Mouse (Mus musculus) CH12.LX (cell line): ENCODE data around the gene Rpl5. TPM values are rescaled to one million over a fixed set of nuclear protein-coding genes. Genes with fewer than 3 reads are reported as not detected.

ENCODE experiments used
- DNase-seq: peaks from one replicate; pipeline ENCODE4 v3.0.0-alpha.2; 2013; ENCODE audit errors: extremely low read depth
- H3K27ac ChIP-seq: 2 replicates; pipeline ENCODE4 v1.5.1; 2012; ENCODE audit warnings: low read depth, mild to moderate bottlenecking, control low read depth, moderate library complexity; ENCODE audit not compliant: insufficient read depth
- H3K27me3 ChIP-seq: replicated peaks from 2 replicates; pipeline ENCODE3; 2012; ENCODE audit warnings: inconsistent platforms
- H3K36me3 ChIP-seq, 2 experiments: replicated peaks in 1 of 2; 2 replicates each; pipeline versions ENCODE3 to v1.6.1; 2012; ENCODE audit warnings: inconsistent platforms in 1 of 2, low read length in 1 of 2, mild to moderate bottlenecking in 1 of 2, mixed read lengths in 1 of 2, moderate library complexity in 1 of 2; ENCODE audit not compliant: control insufficient read depth in 1 of 2, insufficient read depth in 1 of 2
- H3K4me1 ChIP-seq, 2 experiments: 2 replicates each; pipeline ENCODE4 v1.6.1; 2012; ENCODE audit warnings: inconsistent platforms in 1 of 2, moderate library complexity in 1 of 2; ENCODE audit not compliant: insufficient read depth in 2 of 2, control insufficient read depth in 1 of 2
- H3K4me2 ChIP-seq: 2 replicates; pipeline ENCODE4 v1.6.1; 2012; ENCODE audit warnings: low read depth, mild to moderate bottlenecking, control low read depth; ENCODE audit not compliant: poor library complexity, insufficient read depth, severe bottlenecking
- H3K4me3 ChIP-seq, 3 experiments: fragments of 150-350 bp in 1 of 3; sonication (generic) in 1 of 3; replicated peaks in 1 of 3; 2 replicates each; pipeline versions ENCODE3 to v1.5.1; 2011 to 2012; ENCODE audit warnings: low read depth in 2 of 3, low read length in 2 of 3, mild to moderate bottlenecking in 2 of 3, moderate library complexity in 2 of 3, control low read depth in 1 of 3, improper control_type of control experiment in 1 of 3, inconsistent platforms in 1 of 3, mixed read lengths in 1 of 3; ENCODE audit not compliant: poor library complexity in 1 of 3
- H3K79me2 ChIP-seq: replicated peaks from 2 replicates; pipeline ENCODE4 v1.6.1; 2012; ENCODE audit warnings: mild to moderate bottlenecking, moderate library complexity; ENCODE audit not compliant: control insufficient read depth, poor library complexity, insufficient read depth, severe bottlenecking; ENCODE audit errors: extremely low read depth
- H3K9ac ChIP-seq: 2 replicates; pipeline ENCODE4 v1.6.1; 2012; ENCODE audit warnings: low read depth, mild to moderate bottlenecking, control low read depth, moderate library complexity; ENCODE audit not compliant: insufficient read depth
- H3K9me3 ChIP-seq: replicated peaks from 2 replicates; pipeline ENCODE3; 2012; ENCODE audit warnings: low read length, inconsistent platforms, mixed read lengths
- CHD2 ChIP-seq: IDR thresholded peaks from 2 replicates; pipeline ENCODE4 v1.6.1; 2011; ENCODE audit warnings: low read length, improper control_type of control experiment
- E2F4 ChIP-seq: IDR thresholded peaks from 2 replicates; pipeline ENCODE4 v1.6.1; 2011; ENCODE audit warnings: low read depth, low read length, improper control_type of control experiment; ENCODE audit not compliant: insufficient replicate concordance
- HCFC1 ChIP-seq: IDR thresholded peaks from 2 replicates; pipeline ENCODE4 v1.6.1; 2012; ENCODE audit warnings: low read depth, mild to moderate bottlenecking, inconsistent platforms, low read length, improper control_type of control experiment
- JUN ChIP-seq: IDR thresholded peaks from 2 replicates; pipeline ENCODE4 v1.6.1; 2011; ENCODE audit warnings: low read depth, mild to moderate bottlenecking, low read length, improper control_type of control experiment, moderate library complexity; ENCODE audit not compliant: insufficient read depth
- KAT2A ChIP-seq: IDR thresholded peaks from 2 replicates; pipeline ENCODE4 v1.6.1; 2012; ENCODE audit warnings: low read length, improper control_type of control experiment, inconsistent platforms; ENCODE audit not compliant: insufficient replicate concordance
- MAFK ChIP-seq: IDR thresholded peaks from 2 replicates; pipeline ENCODE4 v1.6.1; 2011; ENCODE audit warnings: low read length, improper control_type of control experiment; ENCODE audit not compliant: insufficient replicate concordance
- MEF2A ChIP-seq: IDR thresholded peaks from 2 replicates; pipeline ENCODE4 v1.6.1; 2014; ENCODE audit warnings: low read depth, mild to moderate bottlenecking, inconsistent platforms, low read length, improper control_type of control experiment, borderline replicate concordance
- MXI1 ChIP-seq: IDR thresholded peaks from 2 replicates; pipeline ENCODE4 v1.6.1; 2011; ENCODE audit warnings: mild to moderate bottlenecking, low read depth, low read length, improper control_type of control experiment
- MYC ChIP-seq: IDR thresholded peaks from 2 replicates; pipeline ENCODE4 v1.6.1; 2011; ENCODE audit warnings: low read depth, mild to moderate bottlenecking, improper control_type of control experiment, low read length
- PAX5 ChIP-seq: IDR thresholded peaks from 2 replicates; pipeline ENCODE4 v1.6.1; 2012; ENCODE audit warnings: low read length, inconsistent platforms, mixed read lengths
- POLR2A ChIP-seq: IDR thresholded peaks from 2 replicates; pipeline ENCODE4 v1.6.1; 2011; ENCODE audit warnings: low read depth, mild to moderate bottlenecking, improper control_type of control experiment, low read length
- POLR2AphosphoS2 ChIP-seq: IDR thresholded peaks from 2 replicates; pipeline ENCODE4 v1.6.1; 2011; ENCODE audit warnings: low read depth, low read length, improper control_type of control experiment
- SIN3A ChIP-seq: IDR thresholded peaks from 2 replicates; pipeline ENCODE4 v1.6.1; 2012; ENCODE audit warnings: low read length, improper control_type of control experiment, inconsistent platforms
- SMC3 ChIP-seq: IDR thresholded peaks from 2 replicates; pipeline ENCODE4 v1.6.1; 2011; ENCODE audit warnings: low read depth, low read length, improper control_type of control experiment
- USF1 ChIP-seq: IDR thresholded peaks from 2 replicates; pipeline ENCODE4 v1.6.1; 2014; ENCODE audit warnings: low read depth, mild to moderate bottlenecking, inconsistent platforms, low read length, improper control_type of control experiment
- USF2 ChIP-seq: conservative IDR thresholded peaks from 2 replicates; pipeline ENCODE4 v1.6.1; 2011; ENCODE audit warnings: low read depth, low read length, improper control_type of control experiment
- ZC3H11A ChIP-seq: IDR thresholded peaks from 2 replicates; pipeline ENCODE4 v1.6.1; 2012; ENCODE audit warnings: low read depth, mild to moderate bottlenecking, inconsistent platforms, low read length, improper control_type of control experiment
- ZNF384 ChIP-seq: IDR thresholded peaks from 2 replicates; pipeline ENCODE4 v1.6.1; 2012; ENCODE audit warnings: low read depth, low read length, improper control_type of control experiment, inconsistent platforms
- dilution Hi-C: fragments of 300-500 bp; cut with MboI; formaldehyde crosslinking; loops from 2 replicates; pipeline ENCODE4 v1.14.3; 2020; ENCODE audit warnings: low sequenced_read_pairs; ENCODE audit not compliant: extremely low pct_unique_long_range_greater_than_20kb, extremely low pct_ligation_motif_present
- in situ Hi-C: fragments of 300-500 bp; cut with MboI; formaldehyde crosslinking; loops from 3 replicates; pipeline ENCODE4 v1.14.3; 2019; ENCODE audit warnings: low sequenced_read_pairs, low pct_ligation_motif_present, low pct_unique_long_range_greater_than_20kb, mixed read lengths
- polyA plus RNA-seq: library from polyadenylated mRNA; unstranded; fragments of >175 nt; gene quantifications from 2 replicates; pipeline ENCODE4 v1.2.1, GENCODE M21; 2012; ENCODE audit warnings: low read depth; ENCODE audit not compliant: insufficient read length
- total RNA-seq, 2 experiments: library from RNA; depleted of rRNA; stranded (reverse); fragments of 300-350 nt in 1 of 2; fragments of >200 nt in 1 of 2; gene quantifications; 2 replicates each; pipeline ENCODE4 v1.2.3; 2012 to 2014

Rpl5 gene
- total and polyA plus RNA-seq, 3 experiments: 116 to 728 (median 368) TPM

GRCm38 (mm10) chr5:107924564-107924963 lies 24.3 kb downstream of the Rpl5 start:
- Histone ChIP-seq H3K4me1 (no peaks in the 10 kb centered on the region), H3K27me3 (no peaks in the 10 kb centered on the region), H3K4me3 (no peak overlapping the region), H3K27ac (no peak overlapping the region), H3K9me3 (no peaks in the 10 kb centered on the region), H3K4me2 (no peak overlapping the region), H3K9ac (no peak overlapping the region), H3K36me3 (peaks cover 0 to 7% of the 10 kb centered on the region in 2 experiments), H3K79me2 (no peaks in the 10 kb centered on the region)
- dilution Hi-C loops (no loop called here), in situ Hi-C loops (loop anchor here (5.0 to 10.0 kb wide), 2 partner anchors 63 to 240 kb away; partner anchors contain the start of gene Fam69a)
- TF ChIP-seq SMC3 (no peak), CHD2 (no peak), MEF2A (no peak), HCFC1 (no peak), E2F4 (no peak), ZC3H11A (no peak), POLR2AphosphoS2 (no peak), USF1 (no peak), MAFK (no peak), PAX5 (no peak), USF2 (no peak), POLR2A (no peak), MXI1 (no peak), KAT2A (no peak)
- DNase-seq: no peak

GRCm38 (mm10) chr5:107926550-107927249 lies 26.4 kb downstream of the Rpl5 start:
- Histone ChIP-seq H3K4me1 (no peaks in the 10 kb centered on the region), H3K4me2 (no peak overlapping the region), H3K36me3 (peaks cover 0 to 7% of the 10 kb centered on the region in 2 experiments), H3K4me3 (no peak overlapping the region), H3K79me2 (no peaks in the 10 kb centered on the region), H3K27ac (no peak overlapping the region), H3K9ac (no peak overlapping the region), H3K27me3 (no peaks in the 10 kb centered on the region), H3K9me3 (no peaks in the 10 kb centered on the region)
- no peak for DNase-seq
- dilution Hi-C loops (no loop called here), in situ Hi-C loops (loop anchor here (10.0 kb wide), 1 partner anchor 238 kb away; no protein-coding TSS in a partner anchor)
- no peak for TF ChIP-seq MEF2A
- no peak for TF ChIP-seq SIN3A
- no peak for TF ChIP-seq JUN
- no peak for TF ChIP-seq MYC
- no peak for TF ChIP-seq ZNF384
